Mouse (Mus musculus) olfactory bulb, adult 2 months (tissue): ENCODE results near the gene Pdzrn3. TPM values are rescaled to one million over a fixed set of nuclear protein-coding genes. Genes with fewer than 3 reads are reported as not detected.

Experiments
- H3K27ac ChIP-seq: fragments of 200-500 bp; 2 replicates; pipeline ENCODE4 v1.5.1; 2012; ENCODE audit warnings: low read depth, low read length; ENCODE audit not compliant: insufficient read depth
- H3K4me1 ChIP-seq: fragments of 200-500 bp; 2 replicates; pipeline ENCODE4 v1.6.1; 2012; ENCODE audit warnings: low read length; ENCODE audit not compliant: control insufficient read depth, insufficient read depth
- H3K4me3 ChIP-seq: fragments of 200-500 bp; 2 replicates; pipeline ENCODE4 v1.5.1; 2012; ENCODE audit warnings: mild to moderate bottlenecking, low read depth, low read length, moderate library complexity; ENCODE audit not compliant: insufficient read depth
- CTCF ChIP-seq: fragments of 200-500 bp; IDR thresholded peaks from 2 replicates; pipeline ENCODE4 v1.5.1; 2012; ENCODE audit warnings: low read depth, mild to moderate bottlenecking, low read length, moderate library complexity; ENCODE audit not compliant: insufficient read depth
- POLR2A ChIP-seq: fragments of 200-500 bp; IDR thresholded peaks from 2 replicates; pipeline ENCODE4 v1.6.1; 2012; ENCODE audit warnings: mild to moderate bottlenecking, low read depth, low read length, moderate library complexity; ENCODE audit not compliant: insufficient read depth
- WGBS: fragments of 180-500 bp; shearing (Covaris S2); methylation state at CpG from one replicate; pipeline ENCODE4 v1.1.7; 2018; 5-methylcytosine and 5-hydroxymethylcytosine counted together
- polyA plus RNA-seq: library from polyadenylated mRNA; stranded (reverse); fragments of >200 nt; gene quantifications from 2 replicates; pipeline ENCODE4 v1.2.4, GENCODE M21; 2012; ENCODE audit warnings: low replicate concordance; ENCODE audit not compliant: missing spikeins, insufficient read depth, insufficient read length

Pdzrn3 gene
- polyA plus RNA-seq, 1 experiment = not detected

DNA sequence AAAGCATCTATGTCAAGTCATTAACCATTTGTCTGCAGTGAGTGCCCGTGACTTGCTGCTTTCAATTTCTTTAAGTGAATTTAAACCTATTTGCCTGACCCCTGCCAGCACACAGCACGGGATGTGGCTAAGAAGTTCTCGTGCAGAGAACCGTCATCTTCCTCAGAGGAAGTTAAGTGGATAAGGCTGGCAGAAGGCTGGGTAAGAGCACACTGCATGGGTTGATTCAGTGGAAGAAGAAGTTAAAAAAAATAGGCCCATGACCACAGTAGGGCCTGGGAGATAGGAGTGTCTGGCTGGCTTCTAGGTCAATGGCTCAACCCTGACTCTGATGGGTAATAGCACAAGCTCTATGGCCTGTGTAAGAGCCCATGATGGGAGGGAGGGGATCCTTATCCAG, 131.6 kb downstream of the Pdzrn3 start:
- Histone ChIP-seq H3K4me1 (peaks cover 2% of the 10 kb centered on the region; the same call in 1 of the 2 replicates), H3K27ac (no peak overlapping the region), H3K4me3 (no peak overlapping the region)
- TF ChIP-seq POLR2A = no peak
- no peak for TF ChIP-seq CTCF
- 95% methylated on average over 4 of the region's 4 CpGs for WGBS

DNA sequence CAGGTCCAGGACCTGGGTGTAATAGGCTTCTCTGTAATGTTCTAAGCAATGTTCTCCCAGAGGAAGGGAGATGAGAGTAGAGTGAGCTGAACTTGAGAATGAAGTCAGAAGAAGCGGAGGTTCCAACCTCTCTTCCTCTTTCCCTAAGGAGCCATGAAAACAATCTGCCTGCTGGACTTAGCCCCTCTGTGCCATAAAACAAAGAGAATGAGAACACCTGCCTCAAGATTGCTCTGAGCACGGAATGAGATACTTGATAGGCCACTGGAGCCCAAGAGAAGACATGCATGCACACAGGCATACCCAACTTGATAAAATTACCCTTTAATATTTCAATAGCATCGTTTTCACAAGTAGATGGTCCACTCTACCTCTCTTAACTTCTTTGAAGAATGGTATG, 133.3 kb downstream of the Pdzrn3 start:
- no peak overlapping the region for H3K27ac ChIP-seq
- WGBS = 93% methylated on average over 3 of the region's 3 CpGs
- no peak overlapping the region for H3K4me3 ChIP-seq
- no peak for TF ChIP-seq CTCF
- no peak for TF ChIP-seq POLR2A
- no peaks in the 10 kb centered on the region for H3K4me1 ChIP-seq

DNA sequence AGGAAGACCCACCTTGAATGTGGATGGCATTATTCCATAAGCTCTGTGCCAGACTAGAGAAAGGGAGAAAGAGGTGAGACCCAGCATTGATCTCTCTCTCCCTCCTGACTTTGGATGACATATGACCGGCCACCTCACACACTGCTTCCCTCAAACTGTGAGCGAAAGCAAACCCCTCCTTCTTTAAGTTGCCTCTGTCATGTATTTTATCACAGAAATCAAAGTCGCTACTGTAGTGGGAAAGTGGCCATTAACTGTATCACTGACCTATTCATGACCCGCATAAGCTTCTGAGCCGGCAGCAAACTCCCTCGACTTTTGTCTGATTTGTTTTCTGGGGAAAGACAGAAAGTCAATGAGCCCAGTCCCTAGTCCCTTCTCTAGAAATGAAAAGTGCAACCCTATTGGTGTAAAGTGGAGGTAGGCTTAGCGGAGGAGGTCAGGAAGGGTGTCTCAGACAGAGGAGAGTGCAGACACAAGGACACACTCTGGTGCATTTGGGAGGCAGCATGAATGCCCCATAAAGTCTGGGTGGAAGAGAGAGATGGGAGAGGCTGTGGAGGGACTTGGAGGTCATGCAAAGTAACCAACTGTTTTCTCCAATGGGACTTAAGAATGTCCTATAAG, 134.4 kb downstream of the Pdzrn3 start:
- 83% methylated on average over 7 of the region's 7 CpGs for WGBS
- TF ChIP-seq CTCF = no peak
- no peak for TF ChIP-seq POLR2A
- H3K27ac ChIP-seq = no peak overlapping the region
- H3K4me1 ChIP-seq = no peaks in the 10 kb centered on the region
- no peak overlapping the region for H3K4me3 ChIP-seq

DNA sequence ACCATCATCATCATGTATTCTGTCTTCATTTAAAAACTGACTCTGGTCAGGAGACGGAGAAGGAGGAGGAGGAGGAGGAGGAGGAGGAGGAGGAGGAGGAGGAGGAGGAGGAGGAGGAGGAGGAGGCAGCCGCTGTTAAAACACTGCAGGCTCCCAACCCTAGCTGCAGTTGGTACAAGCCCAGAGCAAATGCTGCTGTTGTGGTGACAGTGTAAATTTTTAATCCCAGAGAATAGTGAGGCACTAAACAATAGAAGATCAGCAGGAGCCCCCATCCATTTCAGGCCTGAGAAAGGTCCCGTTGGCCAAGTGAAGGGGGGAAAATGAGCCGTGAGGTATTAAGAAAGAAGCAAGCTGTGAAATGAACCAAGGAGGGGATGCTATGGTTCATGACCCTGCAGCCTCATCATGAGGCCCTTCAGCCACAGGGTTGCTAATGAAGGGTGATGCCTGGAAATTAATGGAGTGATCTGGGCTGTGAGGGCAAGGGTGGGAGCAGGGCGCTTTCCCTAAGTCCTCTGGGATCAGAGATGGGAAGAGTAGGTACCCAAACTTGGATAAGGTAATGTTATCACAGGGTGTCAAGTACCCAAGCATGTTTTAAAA, 141.0 kb downstream of the Pdzrn3 start:
- no peak overlapping the region for H3K27ac ChIP-seq
- 59% methylated on average over 4 of the region's 5 CpGs for WGBS
- 0 out of 2 replicates have a peak, but pooled peaks cover 3% of the 10 kb centered on the region for H3K4me1 ChIP-seq
- H3K4me3 ChIP-seq = no peak overlapping the region
- TF ChIP-seq POLR2A (no peak), CTCF (no peak)

DNA sequence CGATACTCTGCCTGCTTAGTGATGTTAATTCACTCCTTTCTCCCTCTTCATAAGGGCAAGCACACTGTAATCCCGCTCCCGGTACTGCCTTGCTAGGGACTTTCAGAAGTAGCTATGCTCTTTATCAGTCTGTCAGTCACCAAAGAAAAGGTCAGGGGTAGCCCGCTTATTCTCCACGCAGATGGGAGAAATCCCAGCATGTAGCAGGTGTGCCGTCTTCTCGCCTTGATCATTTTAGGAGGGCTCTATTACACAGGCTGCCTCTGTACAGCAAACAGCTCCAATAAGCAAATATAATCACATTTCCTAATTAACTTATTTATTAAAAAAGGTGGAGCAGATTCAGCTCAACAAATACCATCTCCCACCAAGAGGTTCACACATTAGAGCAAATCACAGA, 141.5 kb downstream of the Pdzrn3 start:
- TF ChIP-seq POLR2A (no peak), CTCF (no peak)

DNA sequence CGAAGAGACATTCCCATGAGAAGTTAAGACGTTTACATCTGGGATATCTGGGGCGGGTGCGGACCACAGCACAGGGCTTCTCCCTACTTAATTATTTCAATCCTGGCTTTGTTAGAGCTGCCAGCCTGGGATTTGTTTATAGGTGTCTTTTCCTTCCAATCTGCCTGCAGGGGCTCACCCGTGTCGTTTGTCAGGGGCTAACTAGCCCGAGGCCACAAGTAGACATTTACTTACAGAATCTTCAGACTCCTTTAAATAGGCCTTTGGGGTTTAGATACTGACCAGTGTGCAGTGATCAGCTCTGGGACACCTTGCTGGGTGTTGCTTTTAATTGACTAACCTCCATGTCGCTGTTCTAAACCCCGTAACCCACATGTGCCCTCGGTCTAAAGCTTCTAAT, 143.3 kb downstream of the Pdzrn3 start:
- WGBS = 65% methylated on average over 10 of the region's 10 CpGs

More for the DNA sequence above, 141.5 kb downstream of the Pdzrn3 start:
- 82% methylated on average over 7 of the region's 7 CpGs for WGBS
- Histone ChIP-seq H3K4me3 (no peak overlapping the region), H3K27ac (no peak overlapping the region), H3K4me1 (0 out of 2 replicates have a peak, but pooled peaks cover 3% of the 10 kb centered on the region)

DNA sequence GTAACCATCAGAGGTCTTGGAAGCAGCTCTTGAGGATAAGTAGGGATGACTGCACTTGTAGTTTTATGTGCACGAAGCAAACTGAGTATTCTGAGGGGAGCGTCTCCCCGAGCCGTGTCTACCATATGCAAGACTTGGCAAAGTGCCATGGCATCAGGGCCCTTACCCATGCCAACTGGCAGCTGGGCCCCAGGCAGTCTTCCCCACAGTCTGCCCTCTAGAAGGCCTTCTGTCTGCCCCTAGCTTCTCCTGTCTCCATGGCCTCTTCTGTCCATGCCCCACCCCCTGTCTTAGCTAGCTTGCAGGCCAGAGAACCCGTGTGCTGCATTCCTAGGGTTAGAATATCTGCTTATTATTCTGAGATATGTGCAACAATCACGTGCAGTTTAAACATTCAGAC, 144.0 kb downstream of the Pdzrn3 start:
- Histone ChIP-seq H3K4me3 (no peak overlapping the region), H3K4me1 (0 out of 2 replicates have a peak, but pooled peaks cover 3% of the 10 kb centered on the region), H3K27ac (no peak overlapping the region)
- TF ChIP-seq CTCF (no peak), POLR2A (no peak)
- WGBS = 43% methylated on average over 6 of the region's 6 CpGs

More for the DNA sequence above, 143.3 kb downstream of the Pdzrn3 start:
- Histone ChIP-seq H3K4me1 (0 out of 2 replicates have a peak, but pooled peaks cover 3% of the 10 kb centered on the region), H3K4me3 (no peak overlapping the region), H3K27ac (no peak overlapping the region)
- TF ChIP-seq POLR2A (no peak), CTCF (no peak)

DNA sequence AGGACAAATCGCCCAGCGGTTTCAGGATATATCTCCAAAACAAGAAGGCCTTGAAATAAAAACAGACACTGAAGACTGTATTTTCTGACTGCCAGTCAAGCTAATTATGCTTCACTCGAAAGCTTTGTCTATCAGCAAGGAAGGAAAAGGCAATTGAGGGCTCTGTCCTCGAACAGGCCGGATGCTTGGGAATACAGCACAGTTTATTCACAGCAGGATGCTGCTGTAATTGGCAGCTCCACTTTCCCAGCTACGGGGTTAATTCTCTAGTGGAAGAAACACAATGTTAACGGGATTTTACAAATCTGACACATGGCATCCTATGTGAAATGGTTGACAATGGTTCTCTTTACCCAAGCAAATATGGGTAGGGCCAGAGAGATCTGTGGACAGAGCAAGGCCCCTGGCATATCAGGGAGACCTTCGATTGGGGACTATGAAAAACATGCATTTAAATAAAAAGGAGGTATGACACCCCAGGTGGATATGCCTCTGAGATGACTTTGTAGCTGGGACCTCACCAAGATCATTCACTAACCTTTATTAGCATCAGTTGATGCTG, 150.3 kb downstream of the Pdzrn3 start:
- Histone ChIP-seq H3K27ac (0 out of 2 replicates have a peak overlapping the region, but pooled peaks have one; percentile 18), H3K4me3 (no peak overlapping the region), H3K4me1 (no peaks in the 10 kb centered on the region)
- WGBS = 47% methylated on average over 8 of the region's 8 CpGs
- TF ChIP-seq CTCF = no peak
- no peak for TF ChIP-seq POLR2A

DNA sequence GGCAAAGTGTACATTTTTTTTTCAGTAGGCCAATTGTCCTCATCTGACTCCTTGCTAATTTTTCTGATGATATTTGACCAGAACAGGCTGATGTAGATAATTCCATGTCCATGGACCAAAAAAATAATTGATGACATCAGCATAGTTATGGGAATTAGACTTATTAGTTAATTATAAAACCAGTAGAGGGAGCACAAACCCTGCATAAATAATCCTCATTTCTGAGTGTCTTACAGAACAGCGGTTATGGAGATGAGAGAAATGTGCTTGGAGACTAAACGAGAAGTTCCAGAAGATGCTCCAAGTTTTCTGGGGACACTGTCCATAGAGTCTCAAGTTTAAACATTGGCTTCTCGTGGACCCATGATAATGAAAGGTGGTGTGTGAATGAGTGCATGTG, 157.4 kb downstream of the Pdzrn3 start:
- WGBS = 61% methylated on average over 3 of the region's 3 CpGs
- Histone ChIP-seq H3K4me3 (no peak overlapping the region), H3K27ac (no peak overlapping the region), H3K4me1 (peaks cover 2% of the 10 kb centered on the region)
- TF ChIP-seq CTCF (no peak), POLR2A (no peak)
